Mouse (Mus musculus) bone marrow, adult 2 months (tissue): ENCODE data around the gene Nkain4.

Experiments used
- CTCF ChIP-seq: fragments of 200-500 bp; IDR thresholded peaks from 2 replicates; pipeline ENCODE4 v1.5.1; 2011; ENCODE audit warnings: low read length, control low read depth; ENCODE audit not compliant: control insufficient read depth, insufficient read depth
- POLR2A ChIP-seq: fragments of 200-500 bp; IDR thresholded peaks from 2 replicates; pipeline ENCODE4 v1.6.1; 2011; ENCODE audit warnings: low read depth, mild to moderate bottlenecking, control low read depth, low read length, borderline replicate concordance; ENCODE audit not compliant: control insufficient read depth

- TF ChIP-seq CTCF (no peak), POLR2A (no peak)
These were observed 60.9 kb downstream of the Nkain4 start for GRCm38 (mm10) chr2:180893537-180894028.
